In genomic region chr3:49807721-49808120, GRCm38 (mm10) we compare ENCODE assay signal across 17 mouse cellular contexts. TPM values are rescaled to one million over a fixed set of nuclear protein-coding genes. Genes with fewer than 3 reads are reported as not detected.
DNase-seq lines count a peak whose midpoint lies in the region; ATAC-seq and TF ChIP-seq lines count a peak whose summit lies in the region.
"Had no signal": no experiment of that assay in that cellular context is flagged by ENCODE, and none has a peak within 500 bp of the region (broad histone marks: within the 10 kb centered on the region; RNA-seq: fewer than 3 reads in every experiment).

No protein-coding gene starts in this region.

- no peak for ATAC-seq in kidney, embryonic 16.5 days (ENCODE audit: low FRiP score, low TSS enrichment)
- no peak for ATAC-seq in frontal cortex, adult (ENCODE audit: low TSS enrichment)
- ATAC-seq in liver, postnatal 0 days: no peak
- no peak for ATAC-seq in erythroblast, adult 5-6 weeks (replicated peaks; ENCODE audit: low FRiP score, poor library complexity, severe bottlenecking)
- ATAC-seq: forebrain, embryonic 16.5 days; inflammation-experienced regulatory T-cells, adult 6 months; liver, embryonic 12.5 days had no signal

- peak overlapping the region; percentile 66; the same call in 1 of the 2 replicates for H3K27ac ChIP-seq in kidney, embryonic 16.5 days (ENCODE audit: low read length)
- peak overlapping the region; percentile 83 for H3K27ac ChIP-seq in embryonic fibroblast, embryonic 13.5 days (ENCODE audit: insufficient read depth, low read length)
- H3K27ac ChIP-seq in liver, postnatal 0 days (ENCODE audit: low read depth): no peak overlapping the region
- H3K27ac ChIP-seq: liver, embryonic 12.5 days; midbrain, embryonic 12.5 days had no signal

- no peak overlapping the region for H3K4me2 ChIP-seq in kidney, embryonic 16.5 days (replicated peaks; ENCODE audit: low read depth, low read length)
- H3K4me2 ChIP-seq in liver, postnatal 0 days (ENCODE audit: low read depth, low read length): no peak overlapping the region
- H3K4me2 ChIP-seq: liver, embryonic 12.5 days; midbrain, embryonic 12.5 days had no signal

- H3K27me3 ChIP-seq in kidney, embryonic 16.5 days (ENCODE audit: insufficient read depth, low read length): no peaks in the 10 kb centered on the region
- no peaks in the 10 kb centered on the region for H3K27me3 ChIP-seq in liver, postnatal 0 days (ENCODE audit: insufficient read depth, low read length)
- H3K27me3 ChIP-seq: liver, embryonic 12.5 days; midbrain, embryonic 12.5 days had no signal

- 27% methylated on average over 5 of the region's 5 CpGs for WGBS in kidney, embryonic 16.5 days
- 74% methylated on average over 5 of the region's 5 CpGs for WGBS in liver, postnatal 0 days (ENCODE audit: insufficient replicate concordance)

- no peak for DNase-seq in kidney, postnatal 36 days
- peak; percentile 58 for DNase-seq in 3T3-L1 (ENCODE audit: low read depth, low spot score)
- peak; percentile 33 for DNase-seq in NIH3T3 (ENCODE audit: low read depth)
- no peak for DNase-seq in liver, postnatal 0 days
- DNase-seq: adrenal gland, postnatal 14 days; cerebellum, adult 9-11 months; thymus, postnatal 4 days had no signal

- TF ChIP-seq POLR2A in embryonic fibroblast, embryonic 13.5 days (IDR thresholded peaks at IDR 0.05; ENCODE audit: low read depth, low read length): no peak

- no peak overlapping the region for H3K9ac ChIP-seq in kidney, embryonic 16.5 days (replicated peaks; ENCODE audit: low read length)
- H3K9ac ChIP-seq in liver, postnatal 0 days (replicated peaks): no peak overlapping the region
- H3K9ac ChIP-seq: liver, embryonic 12.5 days; midbrain, embryonic 12.5 days had no signal

- no peaks in the 10 kb centered on the region for H3K9me3 ChIP-seq in kidney, embryonic 16.5 days (ENCODE audit: low read length)
- H3K9me3 ChIP-seq in liver, postnatal 0 days (ENCODE audit: low read length): no peaks in the 10 kb centered on the region
- H3K9me3 ChIP-seq: hindbrain, embryonic 10.5 days; liver, embryonic 12.5 days; midbrain, embryonic 12.5 days had no signal

- H3K4me1 ChIP-seq in kidney, embryonic 16.5 days (ENCODE audit: insufficient read depth, low read length): peaks cover 10% of the 10 kb centered on the region; the same call in 1 of the 2 replicates
- peaks cover 19% of the 10 kb centered on the region; the same call in 1 of the 2 replicates for H3K4me1 ChIP-seq in embryonic fibroblast, embryonic 13.5 days (ENCODE audit: control insufficient read depth, insufficient read depth, low read length)
- H3K4me1 ChIP-seq in liver, postnatal 0 days (ENCODE audit: insufficient read depth): no peaks in the 10 kb centered on the region
- H3K4me1 ChIP-seq: liver, embryonic 12.5 days; midbrain, embryonic 12.5 days had no signal

- no peak for TF ChIP-seq EP300 in liver, postnatal 0 days (IDR thresholded peaks at IDR 0.05; ENCODE audit: low read depth)

- TF ChIP-seq CTCF in embryonic fibroblast, embryonic 13.5 days (IDR thresholded peaks at IDR 0.05; ENCODE audit: borderline replicate concordance, insufficient read depth, low read length): no peak
- TF ChIP-seq CTCF in liver, postnatal 0 days (IDR thresholded peaks at IDR 0.05; ENCODE audit: low read depth): no peak

- no peak overlapping the region for H3K4me3 ChIP-seq in kidney, embryonic 16.5 days (ENCODE audit: low read length)
- no peak overlapping the region for H3K4me3 ChIP-seq in embryonic fibroblast, embryonic 13.5 days (ENCODE audit: insufficient read depth, low read length)
- no peak overlapping the region for H3K4me3 ChIP-seq in liver, postnatal 0 days (ENCODE audit: low read depth, low read length)
- H3K4me3 ChIP-seq: erythroblast, embryonic 14.5 days; hindbrain, embryonic 10.5 days; liver, embryonic 12.5 days; midbrain, embryonic 12.5 days had no signal

- no peaks in the 10 kb centered on the region for H3K36me3 ChIP-seq in kidney, embryonic 16.5 days (ENCODE audit: insufficient read depth, low read length)
- H3K36me3 ChIP-seq in liver, postnatal 0 days (replicated peaks; ENCODE audit: insufficient read depth, low read length): no peaks in the 10 kb centered on the region
- H3K36me3 ChIP-seq: hindbrain, embryonic 10.5 days; liver, embryonic 12.5 days; midbrain, embryonic 12.5 days had no signal

RNA-seq across cellular contexts. Expression of gene Pcdh18, which starts 50.6 kb away (rescaled TPM):
- 46.2 and 47.5 TPM in 2 replicates for polyA plus RNA-seq in kidney, embryonic 16.5 days (2015; fragmentation: Nextera tagmentation; extraction: Ambion mirVana)
- 64.2 and 103 TPM in 2 replicates for polyA plus RNA-seq in embryonic fibroblast, embryonic 13.5 days (2011; ENCODE audit: insufficient read length, low read depth, missing spikeins)
- 0.88 and 1.2 TPM in 2 replicates for polyA plus RNA-seq in liver, postnatal 0 days (2015; fragmentation: Nextera tagmentation; extraction: Ambion mirVana)
- not detected in 2 replicates for total RNA-seq in erythroblast, adult 5-6 weeks (2015; ENCODE audit: low replicate concordance)
- total RNA-seq in erythroblast, adult 5-6 weeks (2017; ENCODE audit: low replicate concordance): not detected in 2 replicates
- polyA plus RNA-seq: erythroblast, embryonic 14.5 days; inflammation-experienced regulatory T-cells, adult 6 months had no signal

Comparison
In these comparisons a context has a peak if more than half of its experiments do, and no peak if none do; other contexts are left out.
1. DNase-seq: peak in 3T3-L1 (single experiment) and NIH3T3 (single experiment); none in kidney, postnatal 36 days (0 of 2) and liver, postnatal 0 days (single experiment).
2. RNA of gene Pcdh18, which starts 50.6 kb away (polyA plus RNA-seq): 64.2 to 103 TPM in embryonic fibroblast, embryonic 13.5 days and 46.2 to 47.5 TPM in kidney, embryonic 16.5 days; 0.88 to 1.2 TPM in liver, postnatal 0 days; every median in the first group is over 10 times any median in the second.